Mouse (Mus musculus): Measurements from ENCODE around the gene Ripor1.

The Ripor1 gene

DNA sequence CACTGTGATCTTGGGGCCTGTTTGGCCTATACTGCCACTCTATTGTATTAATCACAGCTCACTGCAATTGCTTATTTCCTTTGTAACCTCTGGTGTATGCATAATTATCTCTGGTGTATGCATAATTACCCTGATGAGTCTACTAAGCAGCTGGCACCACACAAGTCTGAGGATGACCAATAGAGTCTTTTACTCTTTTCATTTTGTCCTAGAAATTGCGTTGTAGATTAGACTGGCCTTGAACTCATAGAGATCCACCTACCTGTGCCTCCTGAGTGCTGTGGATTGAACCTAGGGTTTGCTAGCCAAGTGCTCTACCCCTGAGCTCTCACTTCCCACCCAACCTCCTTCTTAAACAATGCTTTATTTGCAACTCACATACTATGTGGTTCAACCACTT, 21.0 kb downstream of the Ripor1 start:
- DNase-seq (ENCODE audit: low spot score in 2 of 2): no peak

DNA sequence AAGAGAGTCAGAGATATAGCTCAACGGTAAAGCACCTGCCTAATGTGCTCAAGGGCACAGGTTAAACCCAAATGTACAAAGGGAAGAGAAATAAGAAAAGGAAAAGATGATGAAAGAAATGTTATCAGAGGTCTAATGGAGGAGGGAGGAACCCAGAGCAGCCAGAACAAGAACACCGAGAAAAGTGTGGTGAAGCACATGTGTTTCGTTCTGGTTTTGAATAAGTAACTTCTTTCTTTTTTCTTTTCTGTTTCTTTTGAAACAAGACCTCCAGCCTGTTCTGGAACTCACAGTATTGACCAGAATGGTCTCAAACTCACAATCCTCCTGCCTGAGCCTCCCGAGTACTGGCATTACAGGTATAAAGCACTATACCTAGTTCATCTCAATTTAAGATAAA, 24.3 kb downstream of the Ripor1 start:
- no peak for DNase-seq (ENCODE audit: low spot score in 2 of 2)

DNA sequence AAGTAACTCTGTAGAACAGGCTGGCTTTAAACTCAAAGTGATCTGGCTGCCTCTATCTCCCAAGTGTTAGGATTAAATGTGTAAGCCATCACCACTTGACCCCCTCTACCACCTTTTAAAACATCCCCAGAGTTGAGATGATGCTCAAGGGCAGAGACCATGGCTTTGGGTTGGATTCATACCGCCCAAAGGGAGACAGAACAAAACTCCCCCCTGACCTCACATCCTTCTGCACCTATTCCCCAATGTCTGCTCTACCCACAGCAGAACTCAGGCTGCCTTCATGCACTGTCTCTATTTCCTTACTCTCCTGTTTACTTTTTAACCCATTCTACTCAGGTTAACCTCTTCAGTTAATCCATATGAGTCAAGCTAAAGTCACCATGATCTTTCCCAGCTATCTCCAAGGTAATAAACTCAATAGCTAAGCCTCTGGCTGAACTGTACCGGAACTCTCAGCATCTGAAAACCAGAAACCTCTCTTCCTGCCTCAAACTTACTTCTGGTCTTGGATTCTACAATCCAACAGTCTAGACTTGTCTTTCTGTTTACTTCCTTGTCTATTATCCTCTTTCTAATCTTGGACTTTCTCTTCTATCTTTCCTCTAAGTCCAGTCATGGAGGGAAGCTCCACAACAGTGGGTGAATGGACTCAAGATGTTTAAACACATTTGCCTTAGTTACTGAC, 29.9 kb downstream of the Ripor1 start:
- DNase-seq (ENCODE audit: low spot score in 2 of 2): no peak

DNA sequence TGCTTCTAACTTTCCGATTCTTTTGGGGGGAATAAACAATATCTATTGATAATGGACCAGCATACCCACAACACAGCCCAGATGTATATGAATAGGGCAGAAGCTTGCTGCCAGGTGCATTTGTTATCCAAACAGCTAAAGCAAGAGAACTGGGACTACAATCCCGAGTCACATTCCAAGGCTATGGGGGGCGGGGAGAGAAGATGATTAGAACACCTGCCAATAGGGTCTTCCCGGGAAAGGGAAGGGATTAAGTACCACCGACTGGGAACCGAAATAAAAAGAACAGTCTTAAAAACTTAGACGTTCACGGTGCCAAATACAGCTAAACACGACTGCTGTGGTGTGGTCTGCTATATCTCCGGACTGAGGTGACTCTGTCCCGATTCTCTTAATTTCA, 30.4 kb downstream of the Ripor1 start:
- no peak for DNase-seq (ENCODE audit: low spot score in 2 of 2)

DNA sequence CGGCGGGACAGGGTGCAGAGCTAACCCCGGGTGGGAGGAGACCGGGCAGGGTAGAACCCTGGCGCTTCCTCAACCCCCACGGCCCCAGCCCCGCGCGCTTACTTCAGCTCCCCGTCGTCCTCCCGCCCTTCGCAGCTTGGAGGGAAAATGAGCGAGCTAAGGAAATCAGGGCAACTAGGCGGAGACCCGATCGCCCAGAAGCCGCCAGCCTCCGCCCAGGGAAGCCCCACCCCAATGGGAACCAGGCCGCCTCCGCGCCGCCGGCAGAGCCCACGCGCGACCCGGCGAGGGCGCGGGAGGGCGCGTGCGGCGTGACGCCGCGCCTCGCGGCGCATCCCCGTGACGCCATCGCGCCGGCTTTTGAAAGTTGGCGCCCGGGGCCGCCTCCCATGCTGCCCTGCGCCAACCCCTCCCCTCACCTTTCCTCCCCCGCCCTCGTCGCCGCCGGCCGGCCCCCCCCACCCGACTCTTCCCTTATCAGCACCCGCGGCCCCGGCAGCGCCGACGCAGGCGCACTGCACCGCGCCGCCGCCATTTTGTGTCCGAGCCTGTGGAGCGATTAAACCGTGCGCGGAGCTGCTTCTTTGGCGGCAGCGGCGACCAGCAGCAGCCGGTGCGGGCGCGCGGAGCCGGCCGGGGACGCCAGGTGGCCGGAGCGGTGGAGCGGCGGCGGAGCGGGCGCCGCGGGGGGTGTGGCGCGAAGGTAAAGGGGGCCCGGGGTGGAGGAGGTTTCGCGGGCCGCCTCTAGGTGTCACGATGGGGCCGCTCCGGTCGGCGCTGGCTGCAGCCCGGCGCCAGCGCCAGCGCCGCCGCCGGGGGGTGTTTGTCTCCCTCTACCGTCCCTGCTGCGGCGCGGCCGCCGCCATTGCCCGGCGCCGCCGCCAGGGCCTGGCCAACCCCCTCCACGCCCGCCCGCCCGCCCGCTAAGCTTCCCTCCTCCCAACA, 31.2 kb downstream of the Ripor1 start, which contains the start of gene Ctcf:
Gene Ctcf, plus strand, starts transcription at position 551 of the 945 bp plus-strand sequence.
- DNase-seq (ENCODE audit: low spot score in 2 of 2): peak; percentile 84

DNA sequence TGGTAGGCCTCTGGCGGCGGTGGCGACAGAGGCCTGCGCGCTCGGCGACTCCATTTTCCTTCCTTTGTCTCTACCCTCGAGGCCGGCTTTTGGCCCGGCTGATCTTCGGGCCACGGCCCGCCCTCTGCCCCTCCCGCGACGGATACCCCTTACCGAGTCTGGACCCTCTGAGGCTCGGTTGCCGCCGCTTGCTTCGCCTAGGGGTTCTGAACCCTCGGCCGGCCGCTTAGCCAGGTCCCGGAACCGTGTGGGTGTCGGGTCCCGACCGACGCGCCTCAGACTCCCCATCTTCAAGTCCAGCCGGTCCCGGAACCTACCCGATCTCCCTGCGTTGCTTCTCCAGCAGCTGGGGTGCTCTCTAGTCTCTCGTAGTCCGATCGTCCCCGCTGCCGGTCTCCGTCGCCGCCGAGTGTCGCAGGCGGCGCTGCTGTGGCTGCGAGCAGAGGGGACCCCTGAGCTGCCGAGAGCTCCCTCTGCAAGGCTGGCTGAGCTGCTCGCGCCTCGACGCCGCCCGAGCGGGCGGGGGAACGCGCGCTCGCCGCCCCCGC, 32.0 kb downstream of the Ripor1 start, which contains the start of gene Agrp:
Gene Agrp, minus strand, starts transcription at position 431 of the 548 bp plus-strand sequence.
- DNase-seq (ENCODE audit: low spot score in 2 of 2): no peak

DNA sequence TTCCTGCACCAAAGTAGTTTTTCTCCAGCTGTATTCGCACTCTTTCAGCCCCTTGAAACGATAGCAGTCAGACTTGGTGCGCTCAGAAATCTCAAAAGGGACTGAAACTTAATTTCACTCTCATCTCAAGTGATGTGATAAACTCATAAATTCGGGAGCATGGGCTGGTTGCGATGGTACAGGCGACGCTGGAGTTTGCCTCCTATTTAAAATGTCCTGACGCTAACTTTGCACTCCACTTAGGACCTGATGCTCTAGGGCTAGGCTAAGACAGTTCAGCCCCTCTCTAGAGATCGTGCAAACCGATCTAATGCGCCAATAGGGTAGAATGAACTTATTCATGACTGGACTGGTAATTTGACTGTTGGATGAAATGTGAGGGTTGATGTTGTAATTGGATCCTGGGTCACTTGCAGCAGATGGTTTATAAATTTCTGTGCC, 32.6 kb downstream of the Ripor1 start:
- no peak for DNase-seq (ENCODE audit: low spot score in 2 of 2)

DNA sequence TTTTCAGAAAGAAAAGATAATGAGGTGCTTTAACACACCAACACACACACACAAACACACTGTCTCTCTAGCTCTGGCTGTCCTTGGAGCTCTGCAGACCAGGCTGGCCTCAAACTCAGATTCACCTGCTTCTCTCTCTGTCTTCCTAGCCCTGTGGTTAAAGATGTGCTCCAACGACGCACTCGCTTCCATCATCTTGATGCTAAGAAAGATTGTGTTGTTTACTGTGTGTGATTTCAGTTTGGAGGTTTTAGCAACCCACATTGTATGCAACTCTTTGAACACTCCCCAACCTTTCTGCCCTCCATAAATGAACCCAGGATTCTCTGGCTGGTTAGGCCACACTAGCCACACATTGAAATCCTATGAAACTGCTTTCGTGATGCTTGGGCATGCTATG, 33.5 kb downstream of the Ripor1 start:
- no peak for DNase-seq (ENCODE audit: low spot score in 2 of 2)

DNA sequence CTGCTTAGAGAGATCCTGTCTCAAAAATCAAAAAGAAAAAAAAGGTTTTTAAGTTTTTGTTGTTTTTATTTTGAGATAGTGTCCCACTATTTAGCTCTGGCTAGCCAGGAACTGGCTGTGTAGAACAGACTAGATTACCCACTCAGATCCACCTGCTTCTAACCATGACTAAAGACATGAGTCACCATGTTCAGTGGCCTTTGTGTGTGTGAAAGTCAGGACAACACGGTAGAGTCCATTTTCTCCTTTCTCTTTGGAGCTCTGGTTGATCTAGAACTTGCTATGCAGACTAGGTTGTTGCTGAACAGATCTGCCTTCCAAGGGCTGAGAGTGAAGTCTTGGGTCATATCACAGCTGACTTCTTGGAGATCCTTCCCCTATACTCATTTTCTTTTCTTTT, 34.8 kb downstream of the Ripor1 start:
- no peak for DNase-seq (ENCODE audit: low spot score in 2 of 2)

DNA sequence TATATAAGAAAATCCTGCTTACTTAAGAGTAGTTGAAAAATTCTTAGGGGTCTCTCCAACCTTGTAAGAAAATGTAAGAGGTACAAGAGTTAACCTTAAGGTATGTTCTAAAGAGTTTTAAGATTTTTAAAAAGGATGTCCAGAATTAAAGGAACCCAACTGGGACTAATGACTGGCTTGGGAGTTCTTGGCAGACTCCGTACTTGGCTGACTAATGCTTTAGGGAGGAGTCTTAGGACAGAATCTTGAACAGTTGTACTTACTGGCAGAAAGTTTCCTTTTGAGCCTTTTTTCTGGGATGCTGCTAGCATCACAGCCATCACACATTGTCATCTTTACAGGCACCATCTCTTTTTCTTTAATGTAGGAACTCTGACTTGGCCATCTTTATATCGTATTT, 35.5 kb downstream of the Ripor1 start:
- DNase-seq (ENCODE audit: low spot score in 2 of 2): no peak

DNA sequence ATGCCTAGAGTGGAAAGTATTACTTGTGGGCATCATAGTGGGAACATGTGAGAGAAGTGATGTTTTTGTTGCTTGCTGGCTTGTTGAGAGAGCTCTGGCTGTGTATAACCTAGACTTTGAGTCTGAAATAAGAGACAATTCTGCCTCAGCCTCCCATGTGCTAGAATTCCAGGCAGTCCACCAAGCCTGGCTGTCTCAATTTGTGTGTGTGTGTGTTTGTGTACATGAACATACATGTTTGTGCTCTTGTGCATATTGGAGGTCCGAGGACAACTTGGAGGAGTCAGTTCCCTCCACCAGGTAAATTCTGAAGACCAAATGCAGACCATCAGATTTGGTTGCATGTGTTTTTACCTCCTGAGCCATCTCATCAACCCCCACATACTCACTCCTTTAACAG, 40.1 kb downstream of the Ripor1 start:
- no peak for DNase-seq (ENCODE audit: low spot score in 2 of 2)

DNA sequence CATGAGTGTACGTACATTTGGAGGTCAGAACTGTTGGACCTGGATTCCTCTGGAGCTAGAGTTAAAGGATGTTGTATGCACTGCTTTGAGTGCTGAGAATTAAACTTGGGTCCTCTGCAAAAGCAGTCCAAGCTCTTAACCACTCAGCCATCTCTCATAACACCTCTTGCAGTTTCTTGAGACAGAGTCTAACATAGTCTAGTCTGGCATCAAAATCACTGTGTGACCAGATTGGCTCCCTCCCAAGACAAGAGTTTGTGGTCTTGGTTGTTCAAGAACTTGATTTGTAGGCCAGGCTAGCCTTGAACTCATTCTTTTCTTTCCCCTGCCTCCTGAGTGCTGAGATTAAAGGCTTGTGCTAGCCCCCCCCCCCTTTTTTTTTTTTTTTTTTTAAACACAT, 43.9 kb downstream of the Ripor1 start:
- DNase-seq (ENCODE audit: low spot score in 2 of 2): no peak

DNA sequence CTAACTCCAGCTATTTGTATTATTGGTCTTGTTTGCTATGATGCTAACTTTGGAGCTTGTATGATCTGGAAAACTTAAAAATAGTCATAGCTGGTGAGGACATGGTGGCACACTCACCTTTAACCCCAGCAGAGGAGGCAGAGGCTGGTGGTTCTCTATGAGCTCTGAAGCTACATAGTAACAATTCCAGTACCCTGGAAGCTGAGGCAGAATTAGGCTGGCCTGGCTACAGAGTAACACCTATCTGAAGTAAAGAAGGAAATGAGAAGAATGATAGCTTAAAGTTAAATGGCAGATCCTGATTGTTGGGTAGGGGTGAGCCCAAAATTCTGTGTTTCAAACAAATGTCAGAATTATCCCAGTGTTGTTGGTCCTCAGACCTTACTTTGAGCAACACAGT, 52.6 kb downstream of the Ripor1 start:
- no peak for DNase-seq (ENCODE audit: low spot score in 2 of 2)

DNA sequence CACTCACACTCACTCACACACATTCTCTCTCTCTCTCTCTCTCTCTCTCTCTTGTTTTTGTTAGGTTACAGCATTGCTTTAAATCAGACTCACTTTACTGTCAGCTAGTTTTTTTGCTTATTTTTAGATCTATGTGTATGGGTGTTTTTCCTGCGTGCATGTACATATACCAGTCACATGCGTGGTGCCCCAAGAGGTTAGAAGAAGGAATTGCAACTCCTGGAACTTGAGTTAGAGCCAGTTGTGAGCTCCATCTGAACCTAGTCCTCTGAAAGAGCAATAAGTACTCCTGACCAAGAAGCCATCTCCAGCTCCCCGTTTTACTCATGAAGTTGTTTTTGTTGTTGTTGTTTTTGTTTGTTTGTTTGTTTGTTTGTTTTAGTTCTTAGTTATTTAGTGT, 56.1 kb downstream of the Ripor1 start:
- no peak for DNase-seq (ENCODE audit: low spot score in 2 of 2)

All from urinary bladder, postnatal 36 days (tissue).